Mouse (Mus musculus) kidney, embryonic 16.5 days (tissue): Measurements from ENCODE around the gene Tarm1. TPM values are rescaled to one million over a fixed set of nuclear protein-coding genes. Genes with fewer than 3 reads are reported as not detected.
A peak's percentile ranks its signal among the peaks of the same experiment; 100 is the strongest.

Experiments
- ATAC-seq: fragments of 200-750 bp; cut with Nextera tagmentation; 2 replicates; pipeline ENCODE4 v1.8.0; 2017; ENCODE audit warnings: moderate TSS enrichment; ENCODE audit not compliant: low FRiP score, low TSS enrichment
- H3K27ac ChIP-seq: fragments of 300-500 bp; sonication (generic); 2 replicates; pipeline ENCODE4 v1.5.1; 2014; ENCODE audit warnings: low read length
- H3K27me3 ChIP-seq: fragments of 300-500 bp; sonication (generic); 2 replicates; pipeline ENCODE4 v1.6.1; 2014; ENCODE audit warnings: low read length, control low read depth, mixed read lengths; ENCODE audit not compliant: insufficient read depth
- H3K36me3 ChIP-seq: fragments of 300-500 bp; sonication (generic); 2 replicates; pipeline ENCODE4 v1.6.1; 2014; ENCODE audit warnings: low read length, control low read depth, mixed read lengths; ENCODE audit not compliant: insufficient read depth
- H3K4me1 ChIP-seq: fragments of 300-500 bp; sonication (generic); 2 replicates; pipeline ENCODE4 v1.6.1; 2014; ENCODE audit warnings: low read length, control low read depth, mixed read lengths; ENCODE audit not compliant: insufficient read depth
- H3K4me2 ChIP-seq: fragments of 300-500 bp; sonication (generic); replicated peaks from 2 replicates; pipeline ENCODE4 v1.6.1; 2014; ENCODE audit warnings: low read depth, low read length
- H3K4me3 ChIP-seq: fragments of 300-500 bp; sonication (generic); 2 replicates; pipeline ENCODE4 v1.5.1; 2014; ENCODE audit warnings: mild to moderate bottlenecking, low read length
- H3K9ac ChIP-seq: fragments of 300-500 bp; sonication (generic); replicated peaks from 2 replicates; pipeline ENCODE4 v1.6.1; 2014; ENCODE audit warnings: low read length
- H3K9me3 ChIP-seq: fragments of 300-500 bp; sonication (generic); 2 replicates; pipeline ENCODE4 v1.6.1; 2016; ENCODE audit warnings: low read length, control low read depth
- WGBS: fragments of 180-500 bp; shearing (Covaris S2); extraction: QIAGEN DNeasy Blood & Tissue Kit; methylation state at CpG from one replicate; pipeline ENCODE4 v1.1.7; 2014; 5-methylcytosine and 5-hydroxymethylcytosine counted together
- polyA plus RNA-seq: library from polyadenylated mRNA; unstranded; fragments of >200 nt; fragmentation: Nextera tagmentation; extraction: Ambion mirVana; gene quantifications from 2 replicates; pipeline ENCODE4 v1.2.1, GENCODE M21; 2015

Gene Tarm1
- polyA plus RNA-seq, 1 experiment from 2014 or later: not detected

DNA sequence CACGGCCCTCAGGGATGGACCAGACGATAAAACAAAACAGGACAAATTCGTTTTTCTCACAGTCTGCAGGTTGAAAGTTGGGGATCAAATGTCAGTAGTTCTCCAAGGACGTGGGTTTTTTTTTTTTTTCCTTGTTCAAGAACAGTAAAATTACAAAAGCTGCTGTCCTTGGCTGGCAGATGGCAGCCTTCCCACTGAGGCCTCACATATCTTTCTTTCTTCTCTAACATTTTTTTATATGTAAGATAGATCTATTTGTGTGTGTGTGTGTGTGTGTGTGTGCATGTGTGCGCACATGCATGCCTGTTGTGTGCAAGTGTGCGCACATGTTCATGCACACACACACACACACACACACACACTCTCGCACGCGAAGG, 44.6 kb downstream of the Tarm1 start:
- H3K36me3 ChIP-seq: no peaks in the 10 kb centered on the region

DNA sequence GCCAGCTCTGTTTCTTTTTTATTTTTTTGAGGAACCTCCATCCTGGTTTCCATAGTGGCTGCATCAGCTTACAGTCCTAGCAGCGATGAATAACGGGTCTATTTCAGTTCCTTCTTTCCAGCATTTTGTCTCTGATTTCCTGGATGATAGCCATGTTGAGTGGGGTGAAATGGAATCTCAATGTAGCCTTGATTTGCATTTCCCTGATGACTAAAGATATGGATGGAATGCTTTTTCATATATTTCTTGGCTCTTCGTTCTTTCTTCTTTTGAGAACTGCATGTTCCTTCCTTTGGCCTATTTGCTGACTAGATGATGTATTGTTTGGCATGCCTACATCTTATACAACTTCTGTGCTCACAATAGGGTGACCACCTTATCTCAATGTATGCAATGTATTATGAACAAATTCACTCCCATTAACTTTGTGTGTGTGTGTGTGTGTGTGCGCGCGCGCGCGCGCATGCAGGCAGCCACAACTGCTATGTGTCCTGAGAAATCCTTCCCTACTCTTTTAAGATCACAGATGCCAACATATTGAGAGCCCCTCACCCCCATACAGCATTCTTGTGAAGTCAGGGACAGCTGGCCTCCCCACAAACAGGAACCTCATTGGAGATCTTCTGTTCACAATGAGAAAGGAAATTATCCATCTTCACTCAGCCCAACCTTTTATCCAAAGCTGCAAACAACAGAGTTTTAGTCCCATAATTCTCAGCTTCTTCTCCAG, 45.1 kb downstream of the Tarm1 start:
- WGBS: 91% methylated on average over 10 of the region's 10 CpGs
- no peak for ATAC-seq

More for the DNA sequence above, 44.6 kb downstream of the Tarm1 start:
- Histone ChIP-seq H3K4me2 (no peak overlapping the region), H3K9ac (no peak overlapping the region), H3K27me3 (no peaks in the 10 kb centered on the region), H3K9me3 (no peaks in the 10 kb centered on the region), H3K27ac (no peak overlapping the region), H3K4me1 (no peaks in the 10 kb centered on the region), H3K4me3 (no peak overlapping the region)
- no peak for ATAC-seq
- 67% methylated on average over 9 of the region's 9 CpGs for WGBS

DNA sequence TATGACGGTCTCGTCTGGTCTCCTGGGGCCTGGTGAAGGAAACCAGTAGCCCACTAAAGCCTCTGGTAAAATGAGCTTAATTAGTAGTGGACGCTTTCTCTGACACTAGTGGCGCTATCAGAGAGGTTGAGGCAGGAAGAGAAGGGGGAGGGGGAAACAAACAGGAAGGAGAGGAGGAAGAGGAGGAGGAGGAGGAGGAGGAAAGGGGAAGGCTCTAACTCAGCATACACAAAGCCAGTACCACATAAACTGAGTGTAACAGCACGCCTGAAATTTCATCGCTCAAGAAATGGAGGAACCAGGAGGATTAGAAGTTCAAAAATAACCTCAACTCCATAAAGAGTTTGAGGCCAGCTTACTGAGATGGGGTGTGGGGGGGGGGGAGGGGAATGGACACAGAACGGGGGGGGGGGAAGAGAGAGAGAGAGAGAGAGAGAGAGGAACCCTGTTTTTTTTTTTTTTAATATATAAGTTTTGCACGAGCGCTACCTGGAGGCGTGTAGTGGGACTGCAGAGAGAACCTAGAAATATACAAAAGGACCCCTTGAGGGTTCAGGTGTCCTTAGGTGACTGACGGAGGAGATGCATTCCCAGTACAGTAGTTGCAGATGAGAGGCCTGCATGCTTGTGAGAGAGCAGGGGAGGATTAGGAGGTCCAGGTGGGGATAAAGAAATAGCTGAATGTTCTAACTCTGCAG, 48.8 kb downstream of the Tarm1 start:
- Histone ChIP-seq H3K4me2 (no peak overlapping the region), H3K4me3 (no peak overlapping the region), H3K27me3 (no peaks in the 10 kb centered on the region), H3K9ac (no peak overlapping the region), H3K36me3 (no peaks in the 10 kb centered on the region), H3K27ac (no peak overlapping the region), H3K4me1 (no peaks in the 10 kb centered on the region), H3K9me3 (no peaks in the 10 kb centered on the region)
- no peak for ATAC-seq
- WGBS: 52% methylated on average over 11 of the region's 11 CpGs

More for the DNA sequence above, 45.1 kb downstream of the Tarm1 start:
- Histone ChIP-seq H3K4me2 (no peak overlapping the region), H3K36me3 (no peaks in the 10 kb centered on the region), H3K4me1 (no peaks in the 10 kb centered on the region), H3K27ac (no peak overlapping the region), H3K9ac (no peak overlapping the region), H3K27me3 (no peaks in the 10 kb centered on the region), H3K4me3 (no peak overlapping the region), H3K9me3 (no peaks in the 10 kb centered on the region)

DNA sequence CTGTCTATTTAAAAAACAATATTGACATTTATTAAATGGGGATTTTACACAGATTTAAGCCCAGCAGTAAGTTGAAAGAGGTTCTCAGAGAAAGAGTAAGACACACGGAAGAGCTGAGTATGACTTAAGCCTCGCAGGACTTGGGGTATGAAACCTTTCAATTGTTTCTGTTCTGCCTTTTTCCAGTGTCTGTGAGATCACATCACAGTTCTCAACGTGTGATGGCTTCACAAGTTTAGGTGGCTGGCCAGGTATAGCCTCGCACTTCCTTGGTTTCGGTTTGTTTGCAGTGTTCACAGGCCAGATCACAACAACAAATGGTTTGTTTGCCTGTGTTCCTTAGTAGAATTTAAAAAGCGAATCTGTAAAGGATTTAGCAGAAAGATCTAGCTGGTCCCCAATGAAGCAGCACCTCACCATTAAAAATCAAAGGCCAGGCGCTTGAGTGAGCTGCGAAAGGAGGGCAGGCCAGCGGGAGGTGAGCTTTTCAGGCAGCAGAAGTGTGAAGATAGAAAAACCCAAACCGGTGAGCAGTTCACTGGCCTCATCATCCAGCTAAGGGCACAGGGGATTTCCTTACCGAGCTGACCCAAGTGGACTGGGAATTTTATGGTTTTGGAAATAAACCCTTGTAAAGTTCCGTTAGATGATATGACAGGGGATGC, 49.5 kb downstream of the Tarm1 start:
- no peak for ATAC-seq
- Histone ChIP-seq H3K9ac (no peak overlapping the region), H3K36me3 (no peaks in the 10 kb centered on the region), H3K4me3 (no peak overlapping the region), H3K27me3 (no peaks in the 10 kb centered on the region), H3K4me1 (no peaks in the 10 kb centered on the region), H3K4me2 (no peak overlapping the region), H3K9me3 (no peaks in the 10 kb centered on the region), H3K27ac (no peak overlapping the region)
- 45% methylated on average over 12 of the region's 12 CpGs for WGBS

DNA sequence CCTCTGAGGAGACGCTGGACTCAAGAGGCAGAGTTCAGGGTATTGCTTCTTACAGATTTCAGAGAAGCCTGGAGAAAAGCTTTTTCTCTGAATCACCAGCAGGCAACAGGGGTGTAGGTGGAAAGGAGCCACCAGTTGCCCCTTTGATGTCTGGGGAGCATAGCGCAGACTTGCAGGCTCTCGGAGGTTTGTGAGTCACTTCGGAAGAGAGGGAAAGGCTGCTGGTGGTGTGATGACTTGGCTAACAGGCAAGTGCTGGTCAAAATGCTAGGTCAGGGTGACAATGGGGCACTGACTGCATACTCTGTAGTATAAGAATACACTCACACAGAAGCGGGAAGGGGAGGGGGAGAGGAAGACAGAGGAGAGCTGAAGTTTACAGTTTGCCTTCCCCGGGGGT, 51.3 kb downstream of the Tarm1 start:
- H3K9ac ChIP-seq: no peak overlapping the region
- no peaks in the 10 kb centered on the region for H3K36me3 ChIP-seq
- no peaks in the 10 kb centered on the region for H3K27me3 ChIP-seq
- H3K9me3 ChIP-seq: no peaks in the 10 kb centered on the region
- H3K4me1 ChIP-seq: no peaks in the 10 kb centered on the region
- H3K27ac ChIP-seq: no peak overlapping the region
- no peak overlapping the region for H3K4me2 ChIP-seq
- no peak overlapping the region for H3K4me3 ChIP-seq
- 41% methylated on average over 6 of the region's 6 CpGs for WGBS
- ATAC-seq: no peak

DNA sequence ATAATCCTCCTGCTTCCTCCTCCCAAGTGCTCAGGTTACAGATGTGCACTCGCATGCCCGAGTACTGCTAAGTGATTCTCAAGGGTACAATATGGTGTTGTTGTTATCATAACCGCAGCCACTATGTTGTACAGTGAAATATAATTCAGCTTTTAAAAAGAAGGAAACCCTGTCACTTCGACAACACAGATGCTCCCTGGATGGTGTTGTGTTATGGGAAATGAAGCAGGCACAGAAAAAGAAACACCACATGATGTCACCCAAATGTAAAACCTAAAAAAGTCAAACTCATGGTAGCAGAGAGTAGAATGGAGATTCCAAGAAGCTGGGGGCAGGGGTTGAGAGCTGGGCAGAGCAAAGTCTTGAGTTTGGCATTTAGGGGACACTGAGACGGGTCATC, 51.8 kb downstream of the Tarm1 start:
- Histone ChIP-seq H3K4me2 (no peak overlapping the region), H3K27ac (no peak overlapping the region), H3K4me3 (no peak overlapping the region), H3K9ac (no peak overlapping the region), H3K36me3 (no peaks in the 10 kb centered on the region), H3K4me1 (no peaks in the 10 kb centered on the region), H3K27me3 (no peaks in the 10 kb centered on the region), H3K9me3 (no peaks in the 10 kb centered on the region)
- 44% methylated on average over 5 of the region's 5 CpGs for WGBS
- no peak for ATAC-seq

DNA sequence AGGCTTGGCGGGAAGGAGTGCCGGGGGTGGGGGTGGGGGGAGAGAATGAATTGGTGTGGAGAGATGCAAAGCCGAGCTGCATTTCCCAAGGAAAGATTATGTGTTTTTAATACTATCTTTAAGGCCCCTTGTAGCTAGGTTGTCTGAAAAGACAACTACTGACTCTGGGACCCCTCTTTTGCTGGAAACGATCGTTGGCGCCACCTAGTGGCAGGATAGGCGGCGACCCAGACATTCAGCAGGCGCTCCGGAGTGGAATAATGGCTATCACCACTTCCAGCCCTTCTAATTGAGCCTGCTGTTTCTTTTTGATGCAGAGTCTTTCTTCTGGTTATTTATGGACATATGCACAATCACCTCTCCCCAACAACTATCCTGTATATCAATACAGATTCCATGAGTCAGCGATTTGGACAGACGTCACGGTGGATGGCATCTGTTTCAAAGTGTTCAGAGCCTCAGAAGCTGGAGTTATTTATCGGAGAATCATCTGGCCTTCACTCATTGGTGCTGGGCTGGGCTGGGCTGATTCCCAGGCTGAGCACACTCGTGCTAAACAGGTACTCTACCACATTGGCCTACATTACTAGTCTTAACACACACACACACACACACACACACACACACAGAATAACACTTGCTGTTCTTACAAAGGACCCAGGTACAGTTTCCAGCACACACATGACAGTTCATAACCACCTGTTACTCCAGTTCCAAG, 53.5 kb downstream of the Tarm1 start:
- 21% methylated on average over 15 of the region's 15 CpGs for WGBS
- H3K9me3 ChIP-seq: no peaks in the 10 kb centered on the region
- H3K4me1 ChIP-seq: no peaks in the 10 kb centered on the region
- ATAC-seq: peak; percentile 75; the same call in 1 of the 2 replicates
- no peaks in the 10 kb centered on the region for H3K36me3 ChIP-seq
- no peak overlapping the region for H3K4me3 ChIP-seq
- no peaks in the 10 kb centered on the region for H3K27me3 ChIP-seq
- H3K27ac ChIP-seq: no peak overlapping the region
- no peak overlapping the region for H3K9ac ChIP-seq
- no peak overlapping the region for H3K4me2 ChIP-seq

DNA sequence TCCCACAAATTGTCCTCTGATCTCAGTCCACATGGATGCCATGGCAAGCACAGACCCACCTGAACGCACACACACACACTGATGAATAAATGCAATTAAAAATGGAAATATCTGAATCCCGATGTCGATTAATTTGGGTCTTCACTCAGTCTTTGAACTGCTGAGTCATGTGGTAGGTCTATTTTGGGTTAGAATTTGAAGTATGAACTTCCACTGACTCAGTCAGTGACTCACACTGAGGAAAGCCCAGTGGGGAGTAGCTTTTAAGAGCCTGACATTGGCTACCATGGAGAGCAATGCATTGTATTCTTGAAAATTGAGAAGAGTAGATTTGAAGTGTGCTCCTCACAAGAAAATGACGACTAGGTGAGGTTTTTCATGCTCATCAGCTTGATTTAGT, 55.4 kb downstream of the Tarm1 start:
- 79% methylated on average over 4 of the region's 4 CpGs for WGBS
- Histone ChIP-seq H3K9ac (no peak overlapping the region), H3K27me3 (no peaks in the 10 kb centered on the region), H3K9me3 (no peaks in the 10 kb centered on the region), H3K36me3 (no peaks in the 10 kb centered on the region), H3K4me2 (no peak overlapping the region), H3K4me3 (no peak overlapping the region), H3K27ac (no peak overlapping the region), H3K4me1 (no peaks in the 10 kb centered on the region)
- ATAC-seq: no peak

DNA sequence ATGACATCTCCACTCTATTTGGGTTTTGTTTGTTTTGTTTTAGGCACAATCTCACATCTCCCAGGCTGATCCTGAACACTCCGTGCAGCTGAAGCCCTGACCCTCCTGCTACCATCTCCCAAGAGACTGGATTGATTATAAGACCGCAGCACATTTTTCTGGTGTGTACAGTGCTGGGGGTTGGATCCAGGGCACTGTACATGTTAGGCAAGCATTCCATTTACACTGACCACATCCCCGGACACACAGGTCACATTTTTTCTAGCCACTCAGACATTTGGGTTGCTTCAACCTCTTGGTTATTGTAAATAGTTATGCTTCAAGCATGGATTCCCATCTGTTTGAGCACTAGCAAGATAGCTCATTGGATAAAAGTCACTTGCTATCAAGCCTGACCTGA, 55.8 kb downstream of the Tarm1 start:
- no peaks in the 10 kb centered on the region for H3K9me3 ChIP-seq
- H3K27ac ChIP-seq: no peak overlapping the region
- 70% methylated on average over 3 of the region's 3 CpGs for WGBS
- no peaks in the 10 kb centered on the region for H3K27me3 ChIP-seq
- no peaks in the 10 kb centered on the region for H3K4me1 ChIP-seq
- ATAC-seq: no peak
- H3K36me3 ChIP-seq: no peaks in the 10 kb centered on the region
- H3K9ac ChIP-seq: no peak overlapping the region
- H3K4me2 ChIP-seq: no peak overlapping the region
- no peak overlapping the region for H3K4me3 ChIP-seq
